Mouse (Mus musculus): ENCODE data around the gene Mon2. TPM values are rescaled to one million over a fixed set of nuclear protein-coding genes. Genes with fewer than 3 reads are reported as not detected.
A peak's percentile ranks its signal among the peaks of the same experiment; 100 is the strongest.
"Not testable (repeated sequence)": the region's sequence is repeated elsewhere in the genome, so short reads cannot be mapped to it uniquely, and the experiment has no call there.

The Mon2 gene
- total RNA-seq, 2 experiments from 2014 or later, result 77.4 to 79.9 TPM

- intact Hi-C loops (cut with DNase I), result no loop called here
- DNase-seq, result no peak
Measured at GRCm38 (mm10) chr10:123063021-123063420, 13.3 kb downstream of the Mon2 start.

DNA sequence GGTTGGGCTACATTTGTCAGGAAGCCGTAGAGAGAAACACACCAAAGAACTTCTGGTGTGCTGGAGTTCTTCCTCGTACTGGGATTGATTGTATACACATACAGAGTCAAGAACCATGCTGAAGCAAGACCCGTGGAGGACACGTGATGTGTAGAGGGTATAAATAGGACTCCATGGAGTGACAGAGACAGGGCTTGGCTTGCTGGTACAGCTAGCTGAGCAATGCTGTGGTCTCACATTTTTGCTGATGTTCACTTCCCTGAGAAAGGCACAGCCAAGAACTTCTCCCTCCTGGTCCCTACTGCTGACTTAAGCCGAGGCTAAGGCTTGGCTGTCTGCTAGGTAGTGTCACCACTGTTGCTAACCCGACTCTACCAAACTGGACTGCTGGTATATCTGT is 15.5 kb downstream of the Mon2 start:
- no peak for DNase-seq
- intact Hi-C loops (cut with DNase I), result no loop called here

DNA sequence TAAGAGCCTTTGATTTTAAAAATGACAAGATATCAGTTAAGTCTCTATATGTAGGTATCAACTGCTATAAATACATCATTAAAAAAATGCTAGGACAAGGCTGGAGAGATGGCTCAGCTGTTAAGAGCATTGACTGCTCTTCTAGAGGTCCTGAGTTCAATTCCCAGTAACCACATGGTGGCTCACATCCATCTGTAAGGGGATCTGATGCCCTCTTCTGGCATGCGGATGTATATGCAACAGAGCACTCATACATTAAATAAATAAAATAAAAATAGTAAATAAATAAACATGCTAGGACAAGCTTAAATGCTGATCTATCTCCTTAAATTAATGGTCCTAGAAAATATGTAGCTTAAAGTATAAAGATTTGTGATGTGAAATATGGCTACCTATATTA is 19.2 kb downstream of the Mon2 start:
- intact Hi-C loops (cut with DNase I), result no loop called here

GRCm38 (mm10) chr10:123056463-123056862 is 19.8 kb downstream of the Mon2 start:
- intact Hi-C loops (cut with DNase I), result no loop called here
- DNase-seq, result no peak

More for the DNA sequence above, 19.2 kb downstream of the Mon2 start:
- no peak for DNase-seq

GRCm38 (mm10) chr10:123055205-123056000 is 20.9 kb downstream of the Mon2 start:
- DNase-seq, result no peak

GRCm38 (mm10) chr10:123053557-123053956 is 22.7 kb downstream of the Mon2 start:
- DNase-seq, result no peak
- intact Hi-C loops (cut with DNase I), result no loop called here

More at GRCm38 (mm10) chr10:123055205-123056000, 20.9 kb downstream of the Mon2 start:
- intact Hi-C loops (cut with DNase I), result no loop called here

- intact Hi-C loops (cut with DNase I), result no loop called here
- DNase-seq, result no peak
Measured at GRCm38 (mm10) chr10:123052021-123052420, 24.3 kb downstream of the Mon2 start.

DNA sequence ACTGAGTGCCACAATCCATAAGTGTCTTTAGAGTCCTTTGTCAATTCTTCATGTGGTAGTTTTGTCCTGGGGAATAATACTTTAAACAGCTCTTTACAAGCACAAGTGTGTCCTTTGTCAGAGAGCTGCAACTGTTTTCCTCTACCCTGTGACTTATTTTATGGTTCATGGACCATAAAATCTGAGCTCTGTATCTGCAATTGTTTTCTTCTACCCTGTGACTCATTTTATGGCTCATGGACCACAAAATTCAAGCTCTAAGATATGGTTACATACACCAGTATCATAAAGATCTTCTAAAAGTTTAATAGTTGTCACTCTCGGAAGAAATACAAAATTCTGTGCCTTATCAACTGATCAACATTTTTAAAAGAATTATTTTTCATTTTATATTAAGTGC is 27.6 kb downstream of the Mon2 start:
- intact Hi-C loops (cut with DNase I), result no loop called here
- DNase-seq, result no peak

- DNase-seq, result no peak
- intact Hi-C loops (cut with DNase I), result no loop called here
Measured at GRCm38 (mm10) chr10:123039936-123040335, 36.4 kb downstream of the Mon2 start.

DNA sequence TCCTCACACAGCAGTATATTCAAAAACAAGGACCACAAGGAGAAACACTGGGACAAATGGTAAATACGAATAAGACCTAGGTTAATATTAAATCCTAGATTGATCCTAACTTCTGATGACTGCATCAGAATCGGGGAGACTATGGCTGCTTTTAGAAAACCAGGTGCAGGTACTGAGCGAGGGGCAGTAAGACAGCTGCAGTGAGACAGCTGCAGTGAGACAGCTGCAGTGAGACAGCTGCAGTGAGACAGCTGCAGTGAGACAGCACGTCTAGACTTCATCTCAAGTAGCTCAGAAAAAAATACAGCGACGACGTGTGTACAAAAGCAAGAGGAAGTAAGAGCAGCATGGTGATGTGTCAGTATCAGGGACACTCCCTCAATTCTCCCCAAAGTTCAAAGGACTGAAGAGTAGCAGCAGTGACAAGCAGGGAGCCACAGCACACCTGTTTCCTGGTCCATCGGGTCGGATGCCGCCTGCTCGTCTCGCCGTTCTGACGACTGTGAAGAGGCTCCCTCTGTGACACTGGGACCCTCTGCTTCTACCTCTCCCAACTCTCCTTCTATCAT is 44.1 kb downstream of the Mon2 start:
- intact Hi-C loops (cut with DNase I), result no loop called here

GRCm38 (mm10) chr10:123031449-123031848 is 44.9 kb downstream of the Mon2 start:
- intact Hi-C loops (cut with DNase I), result no loop called here

More for the DNA sequence above, 44.1 kb downstream of the Mon2 start:
- DNase-seq, result no peak

DNA sequence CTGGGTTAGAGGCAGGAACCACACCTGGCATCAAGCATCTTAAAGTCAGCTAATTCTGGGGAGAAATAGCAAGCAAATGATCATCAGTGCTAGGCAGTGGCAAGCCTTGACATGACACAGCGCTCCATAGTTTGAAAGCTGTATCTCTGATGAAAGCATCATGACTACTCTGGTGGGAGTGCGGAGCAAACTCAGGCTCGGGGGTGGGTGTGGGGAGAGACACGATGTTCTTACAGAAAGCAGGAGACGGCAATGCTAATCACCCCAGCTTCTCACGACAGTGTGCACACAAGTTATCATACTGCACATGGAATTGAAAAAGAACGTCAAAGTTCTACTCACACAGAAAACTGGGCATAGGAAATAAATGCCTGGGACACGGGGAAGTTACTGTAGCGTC is 45.7 kb downstream of the Mon2 start:
- no peak for DNase-seq
- intact Hi-C loops (cut with DNase I), result no loop called here

More at GRCm38 (mm10) chr10:123031449-123031848, 44.9 kb downstream of the Mon2 start:
- DNase-seq, result no peak

DNA sequence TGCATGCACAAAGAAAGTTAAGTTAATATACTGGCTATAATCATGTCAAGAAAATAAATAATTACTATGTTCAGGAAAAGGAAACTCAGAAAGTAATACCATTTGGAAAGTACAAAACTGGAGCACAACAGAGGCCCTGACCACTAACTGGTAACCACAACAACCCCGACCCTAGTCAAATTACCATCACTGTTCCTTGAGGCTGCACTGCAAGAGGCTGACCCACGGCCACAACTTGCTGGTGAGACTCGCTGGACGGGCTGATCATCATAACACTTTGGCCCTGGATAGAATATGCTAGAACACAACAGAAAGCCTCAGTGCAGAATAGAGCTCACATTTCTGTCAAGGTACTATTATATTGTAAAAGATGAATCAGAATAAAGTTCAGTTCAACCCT is 47.4 kb downstream of the Mon2 start:
- intact Hi-C loops (cut with DNase I), result loop anchor here (10.0 kb wide), 1 partner anchor 86 kb away; no protein-coding TSS in a partner anchor
- DNase-seq, result no peak

DNA sequence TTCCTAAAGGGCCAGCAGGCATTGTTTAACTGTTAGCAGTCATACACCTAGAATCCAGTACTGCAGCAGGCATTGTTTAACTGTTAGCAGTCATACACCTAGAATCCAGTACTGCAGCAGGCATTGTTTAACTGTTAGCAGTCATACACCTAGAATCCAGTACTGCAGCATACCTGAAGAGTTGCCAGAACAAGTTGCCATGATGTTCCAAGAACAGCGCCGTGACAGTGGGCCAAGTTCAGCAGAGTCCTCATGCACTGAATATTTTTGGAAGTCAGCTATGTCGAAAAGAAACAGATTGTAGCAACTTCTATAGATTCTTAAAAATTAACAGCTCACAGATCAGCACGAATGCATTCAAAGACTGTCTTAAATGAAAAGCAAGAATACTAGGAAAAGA is 49.6 kb downstream of the Mon2 start:
- intact Hi-C loops (cut with DNase I), result loop anchor here (10.0 kb wide), 1 partner anchor 88 kb away; no protein-coding TSS in a partner anchor
- not testable (repeated sequence) for DNase-seq

DNA sequence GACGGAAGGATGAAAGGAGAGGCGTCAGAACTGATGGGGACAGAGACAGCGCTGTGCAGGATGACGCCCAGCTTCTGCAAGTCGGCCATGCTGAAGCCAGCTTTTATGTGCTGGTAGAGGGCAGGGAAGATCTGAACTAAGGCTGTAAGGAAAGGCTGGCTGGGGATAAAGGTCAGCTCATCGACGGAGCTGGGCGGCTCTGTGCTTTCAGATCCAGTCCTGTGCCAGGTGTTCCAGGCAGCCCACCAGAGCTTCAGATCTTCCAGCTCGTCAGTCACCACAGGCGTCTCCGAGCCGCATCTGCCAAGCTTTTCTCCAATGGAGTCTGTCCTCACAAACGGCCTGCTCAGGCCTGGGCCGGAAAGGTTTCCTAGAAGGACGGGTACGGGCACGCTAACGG is 62.9 kb downstream of the Mon2 start:
- intact Hi-C loops (cut with DNase I), result no loop called here
- peak; percentile 87 for DNase-seq

DNA sequence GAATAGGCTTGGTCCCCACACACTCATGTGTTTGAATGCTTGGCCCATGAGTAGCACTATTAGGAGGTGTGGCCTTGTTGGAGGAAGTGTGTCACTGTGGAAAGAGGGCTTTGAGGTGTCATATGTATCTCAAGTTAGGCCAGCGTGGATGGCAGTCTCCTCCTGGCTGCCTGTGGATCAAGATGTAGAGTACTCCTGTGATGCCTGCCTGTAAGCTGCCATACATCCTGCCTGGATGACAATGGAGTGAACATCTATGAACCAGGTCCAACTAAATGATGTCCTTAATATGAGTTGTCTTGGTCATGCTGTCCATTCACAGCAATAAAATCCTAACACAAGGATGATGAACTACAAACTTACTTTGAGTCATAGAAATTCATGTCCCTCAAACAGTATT is 64.9 kb downstream of the Mon2 start:
- intact Hi-C loops (cut with DNase I), result no loop called here

GRCm38 (mm10) chr10:123005237-123006185 is 70.8 kb downstream of the Mon2 start:
- no peak for DNase-seq
- intact Hi-C loops (cut with DNase I), result loop anchor here (2.0 to 5.0 kb wide), 2 partner anchors 203 to 453 kb away; no protein-coding TSS in a partner anchor

More for the DNA sequence above, 64.9 kb downstream of the Mon2 start:
- DNase-seq, result no peak

DNA sequence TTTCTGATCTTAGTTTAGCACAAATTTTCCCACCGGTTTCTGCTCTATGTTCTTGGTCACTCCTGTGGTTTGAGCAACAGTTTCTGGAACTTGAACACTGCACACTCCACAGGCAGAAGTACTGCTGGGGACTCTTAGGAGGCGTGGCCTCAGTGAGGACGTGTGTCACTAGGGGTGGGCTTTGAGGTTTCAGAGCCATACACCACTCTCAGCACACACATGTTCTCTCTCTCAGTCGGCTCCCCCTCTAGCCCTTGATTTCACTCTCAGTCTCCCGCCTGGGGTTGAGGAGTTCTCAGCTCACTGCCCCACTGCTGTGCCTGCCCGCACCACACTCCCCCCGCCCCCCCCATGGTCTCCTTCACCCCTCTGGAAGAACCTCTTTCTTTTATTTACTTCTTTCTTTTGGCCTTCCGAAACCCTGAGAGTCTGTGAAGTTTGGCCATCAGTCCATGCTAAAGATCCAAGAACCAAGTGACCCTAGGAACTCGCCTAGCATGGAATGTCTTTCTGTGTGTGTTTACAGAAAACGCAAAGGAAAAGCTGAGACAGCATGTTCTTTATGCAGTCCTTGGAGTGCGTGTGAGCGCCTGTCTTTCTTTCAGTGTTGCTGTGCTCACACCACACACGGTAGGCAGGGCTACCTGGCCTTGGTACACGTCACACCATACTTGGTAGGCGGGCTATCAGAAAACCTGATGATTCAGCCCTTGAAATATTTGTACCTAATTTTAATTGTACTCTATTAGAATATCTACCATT is 71.6 kb downstream of the Mon2 start:
- intact Hi-C loops (cut with DNase I), result loop anchor here (2.0 to 5.0 kb wide), 2 partner anchors 202 to 452 kb away; no protein-coding TSS in a partner anchor
- DNase-seq, result no peak

DNA sequence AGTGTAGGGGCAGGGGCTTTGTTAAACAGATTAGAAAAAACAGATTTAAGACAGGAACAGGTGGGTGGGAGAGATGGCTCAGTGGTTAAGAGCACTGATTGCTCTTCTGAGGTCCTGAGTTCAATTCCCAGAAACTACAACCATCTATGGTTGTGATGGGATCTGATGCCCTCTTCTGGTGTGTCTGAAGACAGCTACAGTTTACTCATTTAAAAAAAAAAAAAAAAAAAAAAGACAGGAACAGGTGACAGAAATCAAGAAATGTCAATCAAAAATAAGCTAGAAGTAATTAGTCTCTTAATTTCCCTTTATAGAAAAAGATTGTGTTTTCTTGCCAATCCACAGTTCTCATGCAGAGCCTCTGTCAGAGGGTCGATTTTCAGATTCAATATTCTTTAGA is 74.3 kb downstream of the Mon2 start:
- DNase-seq, result no peak
- intact Hi-C loops (cut with DNase I), result no loop called here

GRCm38 (mm10) chr10:123001363-123001762 is 74.9 kb downstream of the Mon2 start:
- DNase-seq, result no peak
- intact Hi-C loops (cut with DNase I), result no loop called here

All from left cerebral cortex, postnatal 4 days (tissue).